Comparison of ENCODE assay signal across 8 mouse cellular contexts in genomic region chr7:81345447-81346170, GRCm38 (mm10). TPM values are rescaled to one million over a fixed set of nuclear protein-coding genes. Genes with fewer than 3 reads are reported as not detected.
DNase-seq lines count a peak whose midpoint lies in the region; ATAC-seq and TF ChIP-seq lines count a peak whose summit lies in the region.

No protein-coding gene starts in this region.

- DNase-seq in kidney, adult 11 months: no peak
- DNase-seq in embryonic facial prominence, embryonic 11.5 days (ENCODE audit: low spot score): no peak
- no peak for DNase-seq in hindbrain, postnatal 0 days (ENCODE audit: low spot score)
- DNase-seq in right cerebral cortex, adult 18-20 months: no peak
- no peak for DNase-seq in thymus, postnatal 14 days

- no peaks in the 10 kb centered on the region; the same call in 1 of the 2 replicates for H3K27me3 ChIP-seq in kidney, embryonic 15.5 days
- no peaks in the 10 kb centered on the region for H3K27me3 ChIP-seq in embryonic facial prominence, embryonic 11.5 days (ENCODE audit: control insufficient read depth, insufficient read depth, low read length)
- no peaks in the 10 kb centered on the region for H3K27me3 ChIP-seq in hindbrain, postnatal 0 days (ENCODE audit: insufficient read depth, low read length)
- H3K27me3 ChIP-seq in midbrain, embryonic 15.5 days (replicated peaks): no peaks in the 10 kb centered on the region

- H3K27ac ChIP-seq in kidney, embryonic 15.5 days: peak overlapping the region; percentile 85
- H3K27ac ChIP-seq in embryonic facial prominence, embryonic 11.5 days (replicated peaks; ENCODE audit: low read depth, low read length): no peak overlapping the region
- H3K27ac ChIP-seq in hindbrain, postnatal 0 days: peak overlapping the region; percentile 80
- H3K27ac ChIP-seq in midbrain, embryonic 15.5 days: peak overlapping the region; percentile 24

- H3K9me3 ChIP-seq in kidney, embryonic 15.5 days (replicated peaks): no peaks in the 10 kb centered on the region
- no peaks in the 10 kb centered on the region for H3K9me3 ChIP-seq in embryonic facial prominence, embryonic 11.5 days (replicated peaks; ENCODE audit: control insufficient read depth, low read length)
- H3K9me3 ChIP-seq in hindbrain, postnatal 0 days (ENCODE audit: low read length): no peaks in the 10 kb centered on the region
- H3K9me3 ChIP-seq in midbrain, embryonic 15.5 days: no peaks in the 10 kb centered on the region

- H3K4me1 ChIP-seq in kidney, embryonic 15.5 days: peaks cover 28% of the 10 kb centered on the region
- no peaks in the 10 kb centered on the region; the same call in none of the 2 replicates for H3K4me1 ChIP-seq in embryonic facial prominence, embryonic 11.5 days (ENCODE audit: control insufficient read depth, insufficient read depth, low read length)
- H3K4me1 ChIP-seq in hindbrain, postnatal 0 days (ENCODE audit: insufficient read depth, low read length): peaks cover 12% of the 10 kb centered on the region
- H3K4me1 ChIP-seq in midbrain, embryonic 15.5 days: peaks cover 29% of the 10 kb centered on the region

- ATAC-seq in kidney, embryonic 15.5 days (replicated peaks; ENCODE audit: low FRiP score): no peak
- no peak; the same call in 1 of the 2 replicates for ATAC-seq in embryonic facial prominence, embryonic 11.5 days (replicated peaks; ENCODE audit: insufficient number of reproducible peaks, low FRiP score, low TSS enrichment, low read depth)
- no peak for ATAC-seq in hindbrain, postnatal 0 days
- 0 out of 2 replicates have a peak, but pooled peaks have one; percentile 10 for ATAC-seq in midbrain, embryonic 15.5 days (replicated peaks)
- ATAC-seq in frontal cortex, adult (ENCODE audit: low TSS enrichment): no peak; the same call in 1 of the 2 replicates

- H3K36me3 ChIP-seq in kidney, embryonic 15.5 days: peaks cover 34% of the 10 kb centered on the region
- peaks cover 4% of the 10 kb centered on the region for H3K36me3 ChIP-seq in embryonic facial prominence, embryonic 11.5 days (replicated peaks; ENCODE audit: control insufficient read depth, insufficient read depth, low read depth, low read length)
- peaks cover 8% of the 10 kb centered on the region; the same call in 1 of the 2 replicates for H3K36me3 ChIP-seq in hindbrain, postnatal 0 days (ENCODE audit: insufficient read depth, low read length)
- peaks cover 9% of the 10 kb centered on the region; the same call in 1 of the 2 replicates for H3K36me3 ChIP-seq in midbrain, embryonic 15.5 days (replicated peaks)

- H3K9ac ChIP-seq in kidney, embryonic 15.5 days: peak overlapping the region; percentile 59
- peak overlapping the region; percentile 67 for H3K9ac ChIP-seq in embryonic facial prominence, embryonic 11.5 days (replicated peaks; ENCODE audit: low read length)
- peak overlapping the region; percentile 95 for H3K9ac ChIP-seq in hindbrain, postnatal 0 days (replicated peaks; ENCODE audit: low read length)
- peak overlapping the region; percentile 41 for H3K9ac ChIP-seq in midbrain, embryonic 15.5 days

- peak overlapping the region; percentile 98 for H3K4me3 ChIP-seq in kidney, embryonic 15.5 days (replicated peaks)
- peak overlapping the region; percentile 96 for H3K4me3 ChIP-seq in embryonic facial prominence, embryonic 11.5 days (ENCODE audit: low read depth, low read length)
- H3K4me3 ChIP-seq in hindbrain, postnatal 0 days (ENCODE audit: low read length): peak overlapping the region; percentile 67
- H3K4me3 ChIP-seq in midbrain, embryonic 15.5 days: peak overlapping the region; percentile 92

- TF ChIP-seq CTCF in hindbrain, postnatal 0 days (IDR thresholded peaks at IDR 0.05; ENCODE audit: low read depth): no peak

- peak overlapping the region; percentile 89 for H3K4me2 ChIP-seq in kidney, embryonic 15.5 days
- H3K4me2 ChIP-seq in embryonic facial prominence, embryonic 11.5 days (ENCODE audit: low read depth, low read length): peak overlapping the region; percentile 44
- peak overlapping the region; percentile 59 for H3K4me2 ChIP-seq in hindbrain, postnatal 0 days (ENCODE audit: low read depth, low read length)
- peak overlapping the region; percentile 45 for H3K4me2 ChIP-seq in midbrain, embryonic 15.5 days

- 61% methylated on average over 15 of the region's 15 CpGs for WGBS in kidney, embryonic 15.5 days
- WGBS in embryonic facial prominence, embryonic 11.5 days: 58% methylated on average over 15 of the region's 15 CpGs
- WGBS in hindbrain, postnatal 0 days: 61% methylated on average over 15 of the region's 15 CpGs
- WGBS in midbrain, embryonic 15.5 days: 62% methylated on average over 15 of the region's 15 CpGs

RNA-seq across cellular contexts. Expression of gene Rps17, which starts 0.6 kb away (rescaled TPM):
- 1,359 and 1,501 TPM in 2 replicates for polyA plus RNA-seq in kidney, embryonic 15.5 days (2015; fragmentation: Nextera tagmentation; extraction: Ambion mirVana)
- 1,234 and 1,235 TPM in 2 replicates for polyA plus RNA-seq in embryonic facial prominence, embryonic 11.5 days (2014; fragmentation: Nextera tagmentation; extraction: Ambion mirVana)
- 433 and 475 TPM in 2 replicates for total RNA-seq in hindbrain, postnatal 0 days (2014; rRNA removed)
- polyA plus RNA-seq in hindbrain, postnatal 0 days (2015; fragmentation: Nextera tagmentation; extraction: Ambion mirVana): 759 and 765 TPM in 2 replicates
- 648 and 653 TPM in 2 replicates for polyA plus RNA-seq in midbrain, embryonic 15.5 days (2015; fragmentation: Nextera tagmentation; extraction: Ambion mirVana)

Comparison
In these comparisons a context has a peak if more than half of its experiments do, and no peak if none do; other contexts are left out.
1. H3K9ac ChIP-seq: peak in every context shown above with its lines; median percentile 95 in hindbrain, postnatal 0 days; 67 in embryonic facial prominence, embryonic 11.5 days; 59 in kidney, embryonic 15.5 days; 41 in midbrain, embryonic 15.5 days.